Mouse (Mus musculus) T-cell, adult 2 months (primary cell): ENCODE results near the gene C130050O18Rik.
"Not testable (repeated sequence)": the region's sequence is repeated elsewhere in the genome, so short reads cannot be mapped to it uniquely, and the experiment has no call there.

Source experiments
- DNase-seq: peaks from one replicate; pipeline ENCODE4 v3.0.0; 2022; ENCODE audit warnings: low spot score

The C130050O18Rik gene

GRCm38 (mm10) chr5:139380385-139381248, 24.5 kb upstream of the C130050O18Rik start:
- peak; percentile 52 for DNase-seq

- peak; percentile 92 for DNase-seq
These were observed 23.2 kb upstream of the C130050O18Rik start for GRCm38 (mm10) chr5:139381586-139382513.

DNA sequence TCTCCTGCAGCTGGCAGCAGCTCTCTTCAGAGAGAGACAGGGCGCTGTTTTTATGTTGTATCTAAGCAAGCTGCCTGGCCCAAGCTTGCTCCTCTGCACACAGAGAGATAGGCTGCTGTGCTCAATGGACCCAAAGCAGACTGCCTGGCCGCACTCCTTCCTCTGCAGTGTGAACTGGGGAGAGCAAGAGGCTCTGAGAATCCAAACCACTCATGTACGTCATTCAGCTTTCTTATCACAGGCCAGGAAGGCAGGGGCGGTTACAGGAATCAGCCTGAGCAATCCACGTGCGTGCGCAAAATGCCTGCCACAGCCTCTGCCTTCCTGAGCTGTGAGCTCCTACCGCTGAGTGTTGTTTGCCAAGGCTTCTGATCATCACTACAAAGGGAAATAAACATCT, 22.3 kb upstream of the C130050O18Rik start:
- DNase-seq: peak; percentile 95

DNA sequence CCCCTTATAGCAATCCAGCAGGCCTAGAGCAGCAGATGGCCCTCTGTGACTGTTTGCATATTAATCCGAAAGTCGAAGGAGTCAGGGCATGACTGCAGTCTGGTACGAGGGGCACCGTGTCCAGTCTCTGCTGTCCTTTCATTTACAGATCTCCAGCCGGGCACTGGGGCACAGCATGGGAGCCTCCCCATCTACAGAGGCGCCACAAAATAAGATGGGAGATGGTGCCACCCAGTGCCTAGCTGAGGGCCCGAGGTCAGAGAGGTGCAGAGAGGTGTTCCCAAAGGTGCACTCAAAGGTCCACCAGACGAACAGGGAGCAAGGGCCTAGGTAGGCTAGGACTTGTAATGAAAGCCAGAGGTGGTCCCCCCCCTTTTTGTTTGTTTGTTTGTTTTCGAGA, 21.8 kb upstream of the C130050O18Rik start:
- no peak for DNase-seq

- DNase-seq: peak; percentile 49
These were observed 20.5 kb upstream of the C130050O18Rik start for GRCm38 (mm10) chr5:139384531-139384930.

DNA sequence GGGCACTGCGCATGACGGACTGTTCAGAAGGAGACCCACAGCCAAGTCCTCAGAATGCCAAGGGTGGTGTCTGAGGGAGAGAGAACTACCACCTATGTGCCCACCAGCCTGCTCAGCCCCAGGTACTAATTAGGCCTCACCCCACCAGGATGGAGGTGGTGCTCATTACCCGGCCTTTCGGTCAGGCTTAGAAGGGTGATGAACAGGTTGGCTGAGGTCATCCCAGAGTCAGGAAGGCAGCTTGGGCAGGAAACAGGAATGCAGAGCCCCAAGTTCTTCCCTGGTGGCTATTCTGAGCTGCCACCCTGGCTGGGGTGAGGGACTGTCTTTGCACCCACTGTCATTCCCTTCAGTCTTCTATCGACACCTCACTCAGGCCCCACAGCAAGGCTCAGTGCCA, 19.0 kb upstream of the C130050O18Rik start:
- DNase-seq: no peak

DNA sequence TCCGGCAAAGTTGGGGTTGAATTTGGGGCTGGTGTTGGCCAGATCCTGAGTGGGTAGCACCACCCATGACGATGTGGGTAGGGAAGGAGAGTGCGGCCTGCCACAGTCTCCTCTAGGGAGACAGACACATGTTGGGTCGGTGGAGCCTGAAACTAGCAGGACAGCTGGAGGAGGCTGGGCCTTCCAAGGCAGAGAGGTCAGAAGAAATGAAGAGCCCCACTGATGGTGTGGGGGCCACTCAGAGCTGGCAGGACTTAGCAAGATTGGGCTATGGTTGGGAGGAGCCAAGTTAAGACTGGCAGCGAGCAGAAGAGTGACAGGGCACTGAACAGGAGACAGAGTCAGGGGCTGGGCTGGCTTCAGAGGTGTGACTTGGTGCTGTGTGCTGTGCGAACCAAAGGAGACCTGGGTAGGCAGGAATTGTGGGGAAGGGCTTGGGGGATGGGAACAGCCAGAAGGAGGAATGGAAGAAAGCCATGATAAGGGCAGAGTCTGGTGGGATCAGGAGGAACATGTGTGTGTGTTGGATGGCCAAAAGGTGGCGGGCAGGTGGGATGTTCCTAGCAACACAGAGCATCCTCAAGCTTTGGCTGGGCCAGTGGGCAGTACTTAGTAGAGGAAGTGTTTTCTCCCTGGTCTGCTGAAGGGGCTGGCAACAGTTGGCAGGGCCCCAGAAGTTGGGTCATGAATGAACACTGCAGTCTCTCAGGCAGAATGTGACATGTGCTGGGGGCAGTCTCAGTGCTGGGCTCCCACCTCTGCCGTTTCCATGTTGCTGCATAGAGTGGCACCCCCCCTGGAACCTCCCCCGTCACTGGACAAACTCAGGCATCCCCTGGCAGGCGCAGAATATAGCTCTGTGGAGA, 17.5 kb upstream of the C130050O18Rik start:
- no peak for DNase-seq

- DNase-seq: no peak
These were observed 16.9 kb upstream of the C130050O18Rik start for GRCm38 (mm10) chr5:139388195-139388570.

DNA sequence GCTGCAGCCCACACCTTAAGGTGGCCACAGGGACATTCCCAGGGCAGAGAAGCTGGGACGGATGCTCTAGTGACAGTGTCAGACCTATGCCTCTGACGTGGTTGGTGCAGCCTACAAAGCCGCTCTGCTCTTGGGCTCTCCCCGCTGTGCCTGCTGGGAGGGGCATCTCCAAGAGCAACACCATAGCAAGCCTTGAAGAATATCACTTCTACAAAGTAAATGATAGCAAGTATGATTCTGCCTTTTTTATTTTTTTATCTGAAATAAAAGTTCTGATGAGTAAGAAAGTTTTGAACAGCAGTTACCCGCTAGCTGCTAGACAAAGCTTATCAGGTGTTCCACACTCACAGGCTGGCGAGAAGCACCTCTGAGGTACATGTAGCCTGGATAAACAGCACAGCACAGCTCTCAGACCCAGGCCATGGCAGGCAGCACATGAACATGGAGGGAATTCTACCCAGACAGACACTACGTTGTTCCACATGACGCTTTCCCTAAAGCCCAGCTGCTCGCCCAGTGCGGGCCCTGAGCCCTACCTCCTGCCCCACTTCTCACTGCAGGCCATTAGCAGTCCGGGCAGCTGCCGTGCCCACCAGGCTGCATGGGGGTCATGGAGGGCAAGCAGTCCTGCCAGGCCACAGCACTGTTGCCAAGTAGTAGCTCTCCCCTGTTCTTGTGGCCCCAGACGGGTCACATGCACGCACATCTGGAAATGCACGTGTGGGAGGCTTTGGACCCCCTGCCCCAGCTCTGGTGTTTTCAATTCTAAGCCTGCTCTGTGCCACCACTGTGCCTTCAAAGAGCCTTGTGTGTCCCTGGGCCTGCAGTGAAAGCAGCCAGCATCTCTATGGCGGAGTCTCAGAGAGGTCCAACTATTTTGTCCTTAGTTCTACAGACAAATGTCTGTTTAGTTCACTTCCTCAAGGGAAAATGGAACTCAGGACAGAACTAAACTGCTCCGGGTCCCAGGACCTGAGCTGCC, 16.1 kb upstream of the C130050O18Rik start:
- peak; percentile 37 for DNase-seq

GRCm38 (mm10) chr5:139389676-139390061, 15.4 kb upstream of the C130050O18Rik start:
- no peak for DNase-seq

GRCm38 (mm10) chr5:139390324-139391119, 14.6 kb upstream of the C130050O18Rik start:
- not testable (repeated sequence) for DNase-seq

GRCm38 (mm10) chr5:139391309-139391990, 13.6 kb upstream of the C130050O18Rik start:
- no peak for DNase-seq

GRCm38 (mm10) chr5:139392219-139393196, 12.6 kb upstream of the C130050O18Rik start:
- DNase-seq: no peak

GRCm38 (mm10) chr5:139393197-139393588, 11.9 kb upstream of the C130050O18Rik start:
- DNase-seq: no peak

- DNase-seq: no peak
These were observed 10.7 kb upstream of the C130050O18Rik start for GRCm38 (mm10) chr5:139394399-139394798.

GRCm38 (mm10) chr5:139395528-139395927, 9.6 kb upstream of the C130050O18Rik start:
- no peak for DNase-seq

DNA sequence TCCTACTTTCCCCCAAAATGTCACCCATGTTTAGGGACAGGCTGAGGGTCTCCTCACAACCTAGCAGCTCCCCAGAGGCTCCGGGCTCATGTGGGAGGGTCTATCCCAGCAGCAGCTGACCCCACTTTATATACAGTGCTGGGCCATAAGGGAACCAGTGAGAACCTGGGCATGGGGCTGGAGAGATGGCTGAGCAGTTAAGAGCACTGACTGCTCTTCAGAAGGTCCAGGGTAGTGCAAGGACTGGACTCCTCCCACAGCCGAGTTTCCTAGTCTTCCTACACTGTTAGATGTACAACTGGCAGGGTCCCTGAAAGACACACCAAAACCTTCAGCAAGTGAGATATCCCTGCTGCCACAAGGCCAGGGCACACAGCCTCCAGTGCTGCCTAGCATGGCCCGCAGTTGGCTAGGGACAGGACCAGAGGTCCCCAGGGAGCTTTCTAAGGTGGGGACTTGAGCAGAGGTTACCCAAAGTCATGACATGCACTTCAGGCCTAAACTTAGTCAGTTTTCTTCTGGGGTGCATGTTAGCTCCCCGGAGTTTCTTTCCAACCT, 7.6 kb upstream of the C130050O18Rik start:
- no peak for DNase-seq
